Mouse (Mus musculus) MEL (cell line): ENCODE results near the gene Ubb. TPM values are rescaled to one million over a fixed set of nuclear protein-coding genes. Genes with fewer than 3 reads are reported as not detected.

Experiments
- DNase-seq: peaks from one replicate; pipeline ENCODE4 v3.0.0; 2011; ENCODE audit warnings: low read depth, low spot score
- H3K27ac ChIP-seq: 2 replicates; pipeline ENCODE4 v1.5.1; 2012; ENCODE audit warnings: low read depth, mild to moderate bottlenecking, control low read depth, low read length, moderate library complexity; ENCODE audit not compliant: control insufficient read depth
- H3K27me3 ChIP-seq, 2 experiments: fragments of 150-350 bp in 1 of 2; sonication (generic) in 1 of 2; 2 replicates each; pipeline ENCODE4 v1.6.1; 2012; ENCODE audit warnings: low read length in 2 of 2, mild to moderate bottlenecking in 2 of 2, improper control_type of control experiment in 1 of 2, moderate library complexity in 1 of 2; ENCODE audit not compliant: insufficient read depth in 2 of 2, control insufficient read depth in 1 of 2
- H3K36me3 ChIP-seq, 2 experiments: 2 replicates each; pipeline ENCODE4 v1.6.1; 2012 to 2014; ENCODE audit warnings: low read length in 2 of 2, improper control_type of control experiment in 1 of 2, inconsistent platforms in 1 of 2, mild to moderate bottlenecking in 1 of 2; ENCODE audit not compliant: insufficient read depth in 2 of 2, control insufficient read depth in 1 of 2
- H3K4me1 ChIP-seq, 2 experiments: fragments of 150-350 bp in 1 of 2; sonication (generic) in 1 of 2; 2 replicates each; pipeline ENCODE4 v1.6.1; 2012; ENCODE audit warnings: low read length in 2 of 2, improper control_type of control experiment in 1 of 2, mild to moderate bottlenecking in 1 of 2; ENCODE audit not compliant: insufficient read depth in 2 of 2, control insufficient read depth in 1 of 2
- H3K4me3 ChIP-seq, 2 experiments: fragments of 150-350 bp in 1 of 2; sonication (generic) in 1 of 2; 2 replicates each; pipeline ENCODE4 v1.5.1; 2012; ENCODE audit warnings: low read depth in 2 of 2, low read length in 2 of 2, mild to moderate bottlenecking in 2 of 2, moderate library complexity in 2 of 2, control low read depth in 1 of 2, improper control_type of control experiment in 1 of 2; ENCODE audit not compliant: control insufficient read depth in 1 of 2, insufficient read depth in 1 of 2
- H3K79me2 ChIP-seq: 2 replicates; pipeline ENCODE4 v1.6.1; 2012; ENCODE audit warnings: mild to moderate bottlenecking, low read length, moderate library complexity; ENCODE audit not compliant: control insufficient read depth, poor library complexity, insufficient read depth
- H3K9ac ChIP-seq: 2 replicates; pipeline ENCODE4 v1.6.1; 2012; ENCODE audit warnings: low read depth, mild to moderate bottlenecking, control low read depth, low read length, moderate library complexity; ENCODE audit not compliant: control insufficient read depth, poor library complexity, severe bottlenecking
- H3K9me3 ChIP-seq: fragments of 150-350 bp; sonication (generic); replicated peaks from 2 replicates; pipeline ENCODE4 v1.6.1; 2012; ENCODE audit warnings: mild to moderate bottlenecking, low read length, improper control_type of control experiment, moderate library complexity; ENCODE audit not compliant: insufficient read depth
- BHLHE40 ChIP-seq: IDR thresholded peaks from 2 replicates; pipeline ENCODE4 v1.6.1; 2012; ENCODE audit warnings: low read depth, mild to moderate bottlenecking, inconsistent platforms, low read length, improper control_type of control experiment, borderline replicate concordance
- CHD1 ChIP-seq: IDR thresholded peaks from 2 replicates; pipeline ENCODE4 v1.6.1; 2012; ENCODE audit warnings: low read depth, mild to moderate bottlenecking, inconsistent platforms, low read length, improper control_type of control experiment
- CHD2 ChIP-seq: IDR thresholded peaks from 2 replicates; pipeline ENCODE4 v1.6.1; 2011; ENCODE audit warnings: low read length, improper control_type of control experiment
- CTCF ChIP-seq, 3 experiments: IDR thresholded peaks in 2 of 3; conservative IDR thresholded peaks in 1 of 3; 2 replicates each; pipeline ENCODE4 v1.5.1; 2011 to 2012; ENCODE audit warnings: low read length in 3 of 3, low read depth in 2 of 3, mild to moderate bottlenecking in 2 of 3, improper control_type of control experiment in 1 of 3, inconsistent platforms in 1 of 3, mixed read lengths in 1 of 3, moderate library complexity in 1 of 3; ENCODE audit not compliant: control insufficient read depth in 1 of 3, insufficient read depth in 1 of 3, poor library complexity in 1 of 3, severe bottlenecking in 1 of 3
- ETS1 ChIP-seq: IDR thresholded peaks from 2 replicates; pipeline ENCODE4 v1.6.1; 2012; ENCODE audit warnings: low read depth, mild to moderate bottlenecking, inconsistent platforms, low read length, improper control_type of control experiment, moderate library complexity
- GABPA ChIP-seq: IDR thresholded peaks from 2 replicates; pipeline ENCODE4 v1.6.1; 2012; ENCODE audit warnings: low read depth, mild to moderate bottlenecking, inconsistent platforms, low read length, improper control_type of control experiment, moderate library complexity
- HCFC1 ChIP-seq: IDR thresholded peaks from 2 replicates; pipeline ENCODE4 v1.6.1; 2012; ENCODE audit warnings: low read depth, mild to moderate bottlenecking, inconsistent platforms, low read length, improper control_type of control experiment, moderate library complexity
- JUND ChIP-seq: IDR thresholded peaks from 2 replicates; pipeline ENCODE4 v1.6.1; 2011; ENCODE audit warnings: low read depth, mild to moderate bottlenecking, improper control_type of control experiment, low read length
- MAX ChIP-seq: IDR thresholded peaks from 2 replicates; pipeline ENCODE4 v1.6.1; 2011; ENCODE audit warnings: low read length, improper control_type of control experiment
- MAZ ChIP-seq: IDR thresholded peaks from 2 replicates; pipeline ENCODE4 v1.6.1; 2012; ENCODE audit warnings: low read depth, mild to moderate bottlenecking, inconsistent platforms, low read length, improper control_type of control experiment
- MYB ChIP-seq: IDR thresholded peaks from 2 replicates; pipeline ENCODE4 v1.6.1; 2011; ENCODE audit warnings: mild to moderate bottlenecking, low read depth, low read length, improper control_type of control experiment
- MYC ChIP-seq: IDR thresholded peaks from 2 replicates; pipeline ENCODE4 v1.6.1; 2011; ENCODE audit warnings: low read depth, mild to moderate bottlenecking, low read length, improper control_type of control experiment, moderate library complexity
- NELFE ChIP-seq: IDR thresholded peaks from 2 replicates; pipeline ENCODE4 v1.6.1; 2011; ENCODE audit warnings: low read depth, low read length, improper control_type of control experiment
- POLR2A ChIP-seq, 2 experiments: IDR thresholded peaks; 2 replicates each; pipeline ENCODE4 v1.6.1; 2011 to 2012; ENCODE audit warnings: low read length in 2 of 2, mild to moderate bottlenecking in 2 of 2, control low read depth in 1 of 2, improper control_type of control experiment in 1 of 2, low read depth in 1 of 2, moderate library complexity in 1 of 2; ENCODE audit not compliant: control insufficient read depth in 1 of 2, insufficient read depth in 1 of 2, poor library complexity in 1 of 2
- POLR2AphosphoS2 ChIP-seq: IDR thresholded peaks from 2 replicates; pipeline ENCODE4 v1.6.1; 2011; ENCODE audit warnings: low read length, improper control_type of control experiment
- POLR2AphosphoS5 ChIP-seq: IDR thresholded peaks from 2 replicates; pipeline ENCODE4 v1.6.1; 2012; ENCODE audit warnings: low read depth, borderline replicate concordance, mild to moderate bottlenecking, inconsistent platforms, low read length, moderate library complexity, mixed read lengths
- RCOR1 ChIP-seq: IDR thresholded peaks from 2 replicates; pipeline ENCODE4 v1.6.1; 2012; ENCODE audit warnings: low read depth, mild to moderate bottlenecking, inconsistent platforms, low read length, improper control_type of control experiment
- SMC3 ChIP-seq: IDR thresholded peaks from 2 replicates; pipeline ENCODE4 v1.6.1; 2011; ENCODE audit warnings: low read depth, low read length, improper control_type of control experiment
- TAL1 ChIP-seq: IDR thresholded peaks from 2 replicates; pipeline ENCODE4 v1.6.1; 2012; ENCODE audit warnings: mild to moderate bottlenecking, inconsistent platforms, low read length, moderate library complexity, mixed read lengths
- TBP ChIP-seq: IDR thresholded peaks from 2 replicates; pipeline ENCODE4 v1.8.0; 2011; ENCODE audit warnings: low read depth, low read length, improper control_type of control experiment
- USF1 ChIP-seq: IDR thresholded peaks from 2 replicates; pipeline ENCODE4 v1.6.1; 2014; ENCODE audit warnings: low read depth, mild to moderate bottlenecking, inconsistent platforms, low read length, improper control_type of control experiment, moderate library complexity
- ZKSCAN1 ChIP-seq: IDR thresholded peaks from 2 replicates; pipeline ENCODE4 v1.6.1; 2012; ENCODE audit warnings: low read depth, mild to moderate bottlenecking, inconsistent platforms, low read length, improper control_type of control experiment, moderate library complexity
- ZNF384 ChIP-seq: IDR thresholded peaks from 2 replicates; pipeline ENCODE4 v1.6.1; 2012; ENCODE audit warnings: low read depth, mild to moderate bottlenecking, inconsistent platforms, low read length, improper control_type of control experiment
- polyA plus RNA-seq, 2 experiments: library from polyadenylated mRNA; stranded (reverse) in 1 of 2; unstranded in 1 of 2; fragments of >175 nt in 1 of 2; fragments of >200 nt in 1 of 2; gene quantifications; 2 replicates each; pipeline versions ENCODE4 v1.2.1 to v1.2.4; 2012; ENCODE audit warnings: low replicate concordance in 2 of 2, low read depth in 1 of 2; ENCODE audit not compliant: insufficient read length in 2 of 2, insufficient read depth in 1 of 2, missing spikeins in 1 of 2
- total RNA-seq: library from RNA; depleted of rRNA; stranded (reverse); fragments of 300-350 nt; gene quantifications from 2 replicates; pipeline ENCODE4 v1.2.3, GENCODE M21; 2012

Gene Ubb
- total and polyA plus RNA-seq, 3 experiments: 1,800 to 1,877 TPM; not detected in 1

DNA sequence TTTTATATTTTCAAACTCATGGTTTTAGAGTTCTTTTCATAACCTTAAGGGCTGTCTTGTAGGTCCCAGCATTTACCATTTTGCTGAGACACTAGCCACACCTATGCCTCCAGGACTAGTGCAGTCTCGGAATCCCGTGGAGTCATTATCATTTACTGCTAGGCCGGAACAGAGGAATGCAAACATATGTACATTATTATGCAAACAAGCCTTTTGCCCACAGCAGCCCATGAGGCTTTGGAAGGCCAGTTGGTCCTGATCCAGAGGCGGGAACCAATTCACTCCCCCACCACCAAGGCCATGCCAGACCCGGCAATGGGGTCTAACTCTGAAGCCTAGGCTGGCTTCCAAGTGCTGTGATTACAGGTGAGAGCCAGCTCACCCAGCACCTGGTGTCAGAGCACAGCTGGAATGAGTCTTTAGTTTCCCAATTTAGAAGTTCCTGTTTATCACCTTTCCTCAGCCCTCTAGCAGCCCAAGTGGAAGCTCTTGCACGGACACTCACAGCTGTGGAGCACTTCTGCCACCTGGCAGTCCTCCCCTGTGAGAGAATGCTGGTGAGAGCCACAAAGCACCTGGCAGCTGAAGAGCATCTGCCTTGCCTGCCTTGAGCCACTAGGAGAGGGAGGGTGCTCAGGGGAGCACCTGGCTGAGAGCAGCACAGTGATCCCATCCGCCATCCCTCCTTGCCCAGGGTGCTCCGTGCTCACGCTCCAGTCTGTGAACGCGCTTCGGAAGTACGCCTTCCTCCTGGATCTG lies 39.3 kb upstream of the Ubb start:
- Histone ChIP-seq H3K4me1 (no peaks in the 10 kb centered on the region), H3K27ac (no peak overlapping the region), H3K9ac (no peak overlapping the region), H3K79me2 (no peaks in the 10 kb centered on the region), H3K27me3 (no peaks in the 10 kb centered on the region), H3K36me3 (no peaks in the 10 kb centered on the region), H3K4me3 (no peak overlapping the region), H3K9me3 (no peaks in the 10 kb centered on the region)
- DNase-seq: no peak
- TF ChIP-seq ZKSCAN1: no peak
- no peak for TF ChIP-seq USF1
- TF ChIP-seq POLR2A (IDR thresholded peaks at IDR 0.05; ENCODE audit: control insufficient read depth in 1 of 2, insufficient read depth in 1 of 2, low read depth in 1 of 2, low read length in 2 of 2, poor library complexity in 1 of 2): no peak
- TF ChIP-seq JUND: no peak
- no peak for TF ChIP-seq CHD1
- no peak for TF ChIP-seq SMC3
- TF ChIP-seq NELFE: no peak
- TF ChIP-seq ZNF384: no peak
- no peak for TF ChIP-seq ETS1
- no peak for TF ChIP-seq MAZ
- no peak for TF ChIP-seq CTCF (IDR thresholded peaks at IDR 0.05 in 2 of 3, conservative IDR thresholded peaks at IDR 0.05 in 1 of 3; ENCODE audit: control insufficient read depth in 1 of 3, insufficient read depth in 1 of 3, low read depth in 2 of 3, low read length in 3 of 3, poor library complexity in 1 of 3, severe bottlenecking in 1 of 3)

DNA sequence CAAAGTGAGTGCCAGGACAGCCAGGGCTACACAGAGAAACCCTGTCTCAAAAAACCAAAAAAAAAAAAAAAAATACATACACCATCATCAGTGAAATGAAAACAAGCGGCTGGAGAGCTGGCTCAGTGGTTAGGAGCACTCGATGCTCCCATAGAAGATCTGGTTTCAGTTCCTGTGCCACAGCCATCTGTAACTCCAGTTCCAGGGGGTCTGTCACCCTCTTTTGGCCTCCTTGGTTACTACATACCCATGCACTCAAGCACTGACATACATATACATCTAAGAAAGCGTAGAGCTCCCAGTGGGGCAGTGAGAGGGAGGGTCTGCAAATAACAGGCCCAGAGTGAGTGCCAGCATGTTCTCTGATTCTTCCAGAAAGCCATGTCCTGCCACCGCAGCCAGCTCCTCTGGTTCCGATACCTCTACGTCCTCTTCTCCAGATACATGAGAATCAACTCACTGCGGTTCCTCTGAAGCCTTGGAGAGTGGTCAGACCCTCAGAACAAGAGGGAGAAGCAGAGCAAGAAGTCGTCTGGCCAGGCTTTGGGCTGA lies 38.4 kb upstream of the Ubb start:
- no peak overlapping the region for H3K27ac ChIP-seq

More for the DNA sequence above, 38.4 kb upstream of the Ubb start:
- DNase-seq: no peak
- Histone ChIP-seq H3K4me3 (no peak overlapping the region), H3K4me1 (no peaks in the 10 kb centered on the region), H3K36me3 (no peaks in the 10 kb centered on the region), H3K27me3 (no peaks in the 10 kb centered on the region), H3K9me3 (no peaks in the 10 kb centered on the region), H3K79me2 (no peaks in the 10 kb centered on the region), H3K9ac (no peak overlapping the region)
- TF ChIP-seq RCOR1: no peak
- TF ChIP-seq POLR2A (IDR thresholded peaks at IDR 0.05; ENCODE audit: control insufficient read depth in 1 of 2, insufficient read depth in 1 of 2, low read depth in 1 of 2, low read length in 2 of 2, poor library complexity in 1 of 2): no peak
- TF ChIP-seq ZKSCAN1: no peak
- no peak for TF ChIP-seq JUND
- TF ChIP-seq HCFC1: no peak
- TF ChIP-seq TBP: no peak
- TF ChIP-seq POLR2AphosphoS2: no peak
- no peak for TF ChIP-seq CHD2
- TF ChIP-seq MAX: no peak
- TF ChIP-seq BHLHE40: no peak
- TF ChIP-seq SMC3: no peak
- no peak for TF ChIP-seq MAZ
- TF ChIP-seq CTCF (IDR thresholded peaks at IDR 0.05 in 2 of 3, conservative IDR thresholded peaks at IDR 0.05 in 1 of 3; ENCODE audit: control insufficient read depth in 1 of 3, insufficient read depth in 1 of 3, low read depth in 2 of 3, low read length in 3 of 3, poor library complexity in 1 of 3, severe bottlenecking in 1 of 3): no peak
- no peak for TF ChIP-seq TAL1
- TF ChIP-seq MYC: no peak
- no peak for TF ChIP-seq MYB
- no peak for TF ChIP-seq GABPA
- TF ChIP-seq POLR2AphosphoS5: no peak
